Mouse (Mus musculus) midbrain, postnatal 0 days (tissue): ENCODE measurements at regions not wholly inside any gene's neighbourhood (a gene's known extent, or its start where the extent isn't known, plus 50 kb on each side); places are given as distances from the start of the nearest gene placed in this dataset.

Experiments used
- ATAC-seq: fragments of 200-750 bp; cut with Nextera tagmentation; 2 replicates; pipeline ENCODE4 v1.8.0; 2017; ENCODE audit warnings: moderate number of reproducible peaks, mild to moderate bottlenecking, moderate TSS enrichment, moderate library complexity; ENCODE audit not compliant: low FRiP score
- DNase-seq: peaks from one replicate; pipeline ENCODE4 v3.0.0-alpha.2; 2015; ENCODE audit warnings: low spot score
- H3K27ac ChIP-seq: fragments of 300-500 bp; sonication (generic); 2 replicates; pipeline ENCODE4 v1.5.1; 2014; ENCODE audit warnings: low read depth, mild to moderate bottlenecking, low read length, mixed read lengths
- H3K27me3 ChIP-seq: fragments of 300-500 bp; sonication (generic); 2 replicates; pipeline ENCODE4 v1.6.1; 2014; ENCODE audit warnings: low read length, control low read depth, mixed read lengths; ENCODE audit not compliant: insufficient read depth
- H3K36me3 ChIP-seq: fragments of 300-500 bp; sonication (generic); 2 replicates; pipeline ENCODE4 v1.6.1; 2014; ENCODE audit warnings: low read length, control low read depth, mixed read lengths; ENCODE audit not compliant: insufficient read depth
- H3K4me1 ChIP-seq: fragments of 300-500 bp; sonication (generic); 2 replicates; pipeline ENCODE4 v1.6.1; 2014; ENCODE audit warnings: mild to moderate bottlenecking, control low read depth, antibody characterized with exemption, low read length, mixed read lengths; ENCODE audit not compliant: insufficient read depth
- H3K4me2 ChIP-seq: fragments of 300-500 bp; sonication (generic); 2 replicates; pipeline ENCODE4 v1.6.1; 2014; ENCODE audit warnings: low read depth, mild to moderate bottlenecking, low read length, mixed read lengths; ENCODE audit not compliant: poor library complexity, severe bottlenecking
- H3K4me3 ChIP-seq: fragments of 300-500 bp; sonication (generic); 2 replicates; pipeline ENCODE4 v1.5.1; 2014; ENCODE audit warnings: low read depth, mild to moderate bottlenecking, low read length, moderate library complexity
- H3K9ac ChIP-seq: fragments of 300-500 bp; sonication (generic); replicated peaks from 2 replicates; pipeline ENCODE4 v1.6.1; 2014; ENCODE audit warnings: mild to moderate bottlenecking, low read length, moderate library complexity, mixed read lengths; ENCODE audit not compliant: poor library complexity, severe bottlenecking
- H3K9me3 ChIP-seq: fragments of 300-500 bp; sonication (generic); 2 replicates; pipeline ENCODE4 v1.6.1; 2016; ENCODE audit warnings: low read length, control low read depth
- CTCF ChIP-seq: IDR thresholded peaks from 2 replicates; pipeline ENCODE4 v1.5.1; 2016; ENCODE audit warnings: antibody characterized with exemption, mild to moderate bottlenecking
- WGBS: fragments of 180-500 bp; shearing (Covaris S2); extraction: QIAGEN DNeasy Blood & Tissue Kit; methylation state at CpG from one replicate; pipeline ENCODE4 v1.1.7; 2014; 5-methylcytosine and 5-hydroxymethylcytosine counted together

- Histone ChIP-seq H3K4me2 (no peak overlapping the region), H3K4me1 (peaks cover 10% of the 10 kb centered on the region), H3K9ac (no peak overlapping the region), H3K27ac (no peak overlapping the region), H3K27me3 (no peaks in the 10 kb centered on the region), H3K9me3 (no peaks in the 10 kb centered on the region), H3K4me3 (no peak overlapping the region), H3K36me3 (no peaks in the 10 kb centered on the region)
- no peak for ATAC-seq
- TF ChIP-seq CTCF: no peak
- DNase-seq: no peak
- 90% methylated on average over 12 of the region's 12 CpGs for WGBS
These were observed 201.6 kb upstream of the Hs6st1 start for GRCm38 (mm10) chr1:35866643-35867042.

GRCm38 (mm10) chr1:35869381-35870143, 198.6 kb upstream of the Hs6st1 start:
- Histone ChIP-seq H3K27me3 (no peaks in the 10 kb centered on the region), H3K4me3 (peak overlapping the region; percentile 18; the same call in 1 of the 2 replicates), H3K9me3 (no peaks in the 10 kb centered on the region), H3K36me3 (no peaks in the 10 kb centered on the region), H3K9ac (no peak overlapping the region), H3K27ac (no peak overlapping the region; the same call in 1 of the 2 replicates), H3K4me2 (peak overlapping the region; percentile 45), H3K4me1 (peaks cover 10% of the 10 kb centered on the region)
- 17% methylated on average over 17 of the region's 17 CpGs for WGBS
- ATAC-seq (peak; percentile 96), DNase-seq (peak; percentile 94)
- TF ChIP-seq CTCF: no peak

GRCm38 (mm10) chr1:35870144-35870827, 197.9 kb upstream of the Hs6st1 start:
- DNase-seq: no peak
- TF ChIP-seq CTCF: no peak
- no peaks in the 10 kb centered on the region for H3K9me3 ChIP-seq
- H3K9ac ChIP-seq: no peak overlapping the region
- H3K27ac ChIP-seq: no peak overlapping the region
- no peak for ATAC-seq
- H3K4me3 ChIP-seq: peak overlapping the region; percentile 18; the same call in 1 of the 2 replicates
- H3K4me2 ChIP-seq: peak overlapping the region; percentile 45
- no peaks in the 10 kb centered on the region for H3K27me3 ChIP-seq
- no peaks in the 10 kb centered on the region for H3K36me3 ChIP-seq
- peaks cover 10% of the 10 kb centered on the region for H3K4me1 ChIP-seq
- whole genome bisulfite sequencing: 47% methylated on average over 9 of the region's 9 CpGs

DNA sequence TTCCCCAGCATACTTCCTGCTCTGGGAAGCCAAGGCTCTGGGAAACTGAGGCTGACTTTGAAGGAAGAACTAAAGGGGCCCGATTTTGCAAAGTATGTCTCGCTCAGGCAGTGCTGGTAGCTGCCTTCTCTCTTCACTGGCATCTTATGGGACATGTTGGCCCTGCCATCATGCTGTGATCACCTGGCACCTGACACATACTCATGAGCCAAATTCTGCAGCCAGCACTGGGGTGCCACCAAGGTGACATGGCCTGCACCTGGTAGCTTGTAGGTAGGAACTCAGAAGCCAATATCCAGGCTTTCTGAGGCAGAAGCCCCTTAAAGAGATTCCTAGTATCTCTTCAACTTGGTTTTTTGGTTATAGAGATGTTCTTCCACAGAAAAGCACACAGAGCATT, 195.2 kb upstream of the Hs6st1 start:
- H3K9me3 ChIP-seq: no peaks in the 10 kb centered on the region
- DNase-seq (no peak), ATAC-seq (no peak)
- H3K27me3 ChIP-seq: no peaks in the 10 kb centered on the region
- TF ChIP-seq CTCF: no peak
- H3K4me2 ChIP-seq: no peak overlapping the region
- WGBS: 100% methylated on average over 2 of the region's 2 CpGs
- H3K4me3 ChIP-seq: no peak overlapping the region
- peaks cover 13% of the 10 kb centered on the region for H3K4me1 ChIP-seq
- H3K27ac ChIP-seq: no peak overlapping the region
- no peak overlapping the region for H3K9ac ChIP-seq
- H3K36me3 ChIP-seq: no peaks in the 10 kb centered on the region

- 56% methylated on average over 11 of the region's 11 CpGs for WGBS
- H3K27me3 ChIP-seq: no peaks in the 10 kb centered on the region
- TF ChIP-seq CTCF: no peak
- peaks cover 5% of the 10 kb centered on the region; the same call in 1 of the 2 replicates for H3K4me1 ChIP-seq
- H3K36me3 ChIP-seq: no peaks in the 10 kb centered on the region
- peak; percentile 42 for DNase-seq
- ATAC-seq: no peak
- no peak overlapping the region for H3K4me3 ChIP-seq
- H3K9ac ChIP-seq: no peak overlapping the region
- H3K27ac ChIP-seq: no peak overlapping the region
- no peaks in the 10 kb centered on the region for H3K9me3 ChIP-seq
- H3K4me2 ChIP-seq: no peak overlapping the region
These were observed 192.9 kb upstream of the Hs6st1 start for GRCm38 (mm10) chr1:35875210-35875811.

- H3K9me3 ChIP-seq: no peaks in the 10 kb centered on the region
- DNase-seq: no peak
- no peak for ATAC-seq
- no peak for TF ChIP-seq CTCF
- H3K36me3 ChIP-seq: no peaks in the 10 kb centered on the region
- no peak overlapping the region for H3K4me3 ChIP-seq
- H3K9ac ChIP-seq: no peak overlapping the region
- no peaks in the 10 kb centered on the region for H3K27me3 ChIP-seq
- no peak overlapping the region for H3K27ac ChIP-seq
- H3K4me1 ChIP-seq: 0 out of 2 replicates have a peak, but pooled peaks cover 4% of the 10 kb centered on the region
- WGBS: 82% methylated on average over 4 of the region's 4 CpGs
- no peak overlapping the region for H3K4me2 ChIP-seq
These were observed 189.8 kb upstream of the Hs6st1 start for GRCm38 (mm10) chr1:35878426-35878825.
